Mouse (Mus musculus): ENCODE results near the gene Cacna1f. TPM values are rescaled to one million over a fixed set of nuclear protein-coding genes. Genes with fewer than 3 reads are reported as not detected.

Gene Cacna1f
- polyA plus RNA-seq, 1 experiment from 2014 or later, result 0.04 TPM

GRCm38 (mm10) chrX:7583881-7584280 lies 23.0 kb upstream of the Cacna1f start:
- Histone ChIP-seq H3K36me3 (0 out of 2 replicates have a peak, but pooled peaks cover 4% of the 10 kb centered on the region), H3K9me3 (no peaks in the 10 kb centered on the region), H3K9ac (no peak overlapping the region), H3K4me3 (no peak overlapping the region), H3K27me3 (no peaks in the 10 kb centered on the region), H3K4me1 (no peaks in the 10 kb centered on the region), H3K4me2 (replicated peaks) (no peak overlapping the region), H3K27ac (no peak overlapping the region)
- WGBS, result 92% methylated on average over 11 of the region's 11 CpGs
- ATAC-seq (ENCODE audit: insufficient number of reproducible peaks, insufficient read depth, low FRiP score, low TSS enrichment), result no peak

- ATAC-seq (ENCODE audit: insufficient number of reproducible peaks, insufficient read depth, low FRiP score, low TSS enrichment), result no peak
- WGBS, result 83% methylated on average over 4 of the region's 5 CpGs
- H3K27ac ChIP-seq, result no peak overlapping the region
Measured at GRCm38 (mm10) chrX:7586356-7586755, 20.5 kb upstream of the Cacna1f start.

GRCm38 (mm10) chrX:7595371-7595770 lies 11.5 kb upstream of the Cacna1f start:
- no peak for ATAC-seq (ENCODE audit: insufficient number of reproducible peaks, insufficient read depth, low FRiP score, low TSS enrichment)
- Histone ChIP-seq H3K36me3 (peaks cover 26% of the 10 kb centered on the region; the same call in 1 of the 2 replicates), H3K4me3 (no peak overlapping the region), H3K27ac (no peak overlapping the region), H3K4me2 (replicated peaks) (no peak overlapping the region), H3K9me3 (no peaks in the 10 kb centered on the region), H3K27me3 (no peaks in the 10 kb centered on the region), H3K4me1 (no peaks in the 10 kb centered on the region), H3K9ac (no peak overlapping the region)
- WGBS, result 95% methylated on average over 9 of the region's 9 CpGs

More at GRCm38 (mm10) chrX:7586356-7586755, 20.5 kb upstream of the Cacna1f start:
- no peak overlapping the region for H3K9ac ChIP-seq
- H3K9me3 ChIP-seq, result no peaks in the 10 kb centered on the region
- H3K36me3 ChIP-seq, result 0 out of 2 replicates have a peak, but pooled peaks cover 4% of the 10 kb centered on the region
- no peak overlapping the region for H3K4me2 ChIP-seq (replicated peaks)
- no peak overlapping the region for H3K4me3 ChIP-seq
- no peaks in the 10 kb centered on the region for H3K27me3 ChIP-seq
- H3K4me1 ChIP-seq, result no peaks in the 10 kb centered on the region

GRCm38 (mm10) chrX:7604004-7604403 lies 2.9 kb upstream of the Cacna1f start:
- Histone ChIP-seq H3K4me3 (no peak overlapping the region), H3K4me2 (replicated peaks) (no peak overlapping the region), H3K9me3 (no peaks in the 10 kb centered on the region), H3K36me3 (peaks cover 4% of the 10 kb centered on the region; the same call in 1 of the 2 replicates), H3K9ac (no peak overlapping the region), H3K27me3 (no peaks in the 10 kb centered on the region), H3K4me1 (no peaks in the 10 kb centered on the region), H3K27ac (no peak overlapping the region)
- ATAC-seq (ENCODE audit: insufficient number of reproducible peaks, insufficient read depth, low FRiP score, low TSS enrichment), result no peak
- WGBS, result 87% methylated on average over 7 of the region's 7 CpGs

- WGBS, result 24% methylated on average over 28 of the region's 28 CpGs
- H3K27me3 ChIP-seq, result no peaks in the 10 kb centered on the region
- H3K4me1 ChIP-seq, result no peaks in the 10 kb centered on the region
- peak within 1 kb of the TSS; percentile 47 for H3K9ac ChIP-seq
- peak; percentile 90 for ATAC-seq (ENCODE audit: insufficient number of reproducible peaks, insufficient read depth, low FRiP score, low TSS enrichment)
- no peak within 1 kb of the TSS for H3K27ac ChIP-seq
- no peaks in the 10 kb centered on the region for H3K36me3 ChIP-seq
- peak within 1 kb of the TSS; percentile 50 for H3K4me2 ChIP-seq (replicated peaks)
- H3K9me3 ChIP-seq, result no peaks in the 10 kb centered on the region
- peak within 1 kb of the TSS; percentile 45 for H3K4me3 ChIP-seq
Measured at GRCm38 (mm10) chrX:7604879-7605574, 1.9 kb upstream of the Cacna1f start, which contains the start of gene Ccdc22. TSS of gene Ccdc22 (minus strand) at chrX:7605517.

- Histone ChIP-seq H3K4me3 (no peak overlapping the region), H3K27ac (no peak overlapping the region), H3K9me3 (no peaks in the 10 kb centered on the region), H3K36me3 (no peaks in the 10 kb centered on the region), H3K4me1 (no peaks in the 10 kb centered on the region), H3K4me2 (replicated peaks) (no peak overlapping the region), H3K27me3 (no peaks in the 10 kb centered on the region), H3K9ac (no peak overlapping the region)
- WGBS, result 46% methylated on average over 8 of the region's 8 CpGs
- ATAC-seq (ENCODE audit: insufficient number of reproducible peaks, insufficient read depth, low FRiP score, low TSS enrichment), result no peak
Measured at GRCm38 (mm10) chrX:7605575-7605941, 1.3 kb upstream of the Cacna1f start.

- ATAC-seq (ENCODE audit: insufficient number of reproducible peaks, insufficient read depth, low FRiP score, low TSS enrichment), result no peak
- Histone ChIP-seq H3K9ac (no peak overlapping the region), H3K36me3 (no peaks in the 10 kb centered on the region), H3K4me1 (no peaks in the 10 kb centered on the region), H3K27ac (no peak overlapping the region), H3K9me3 (no peaks in the 10 kb centered on the region), H3K4me3 (peak overlapping the region; percentile 35), H3K4me2 (replicated peaks) (peak overlapping the region; percentile 56), H3K27me3 (0 out of 2 replicates have a peak, but pooled peaks cover 4% of the 10 kb centered on the region)
- 16% methylated on average over 21 of the region's 21 CpGs for WGBS
Measured at GRCm38 (mm10) chrX:7610035-7610434, 3.2 kb downstream of the Cacna1f start.

- peak overlapping the region; percentile 56 for H3K4me2 ChIP-seq (replicated peaks)
- H3K36me3 ChIP-seq, result no peaks in the 10 kb centered on the region
- H3K9ac ChIP-seq, result no peak overlapping the region
- H3K9me3 ChIP-seq, result no peaks in the 10 kb centered on the region
- H3K4me1 ChIP-seq, result no peaks in the 10 kb centered on the region
- H3K27ac ChIP-seq, result no peak overlapping the region
- H3K4me3 ChIP-seq, result peak overlapping the region; percentile 35
- 0 out of 2 replicates have a peak, but pooled peaks cover 4% of the 10 kb centered on the region for H3K27me3 ChIP-seq
- 22% methylated on average over 26 of the region's 26 CpGs for WGBS
- no peak for ATAC-seq (ENCODE audit: insufficient number of reproducible peaks, insufficient read depth, low FRiP score, low TSS enrichment)
Measured at GRCm38 (mm10) chrX:7610536-7611258, 3.8 kb downstream of the Cacna1f start.

GRCm38 (mm10) chrX:7617889-7618551 lies 11.1 kb downstream of the Cacna1f start:
- ATAC-seq (ENCODE audit: insufficient number of reproducible peaks, insufficient read depth, low FRiP score, low TSS enrichment), result no peak
- H3K36me3 ChIP-seq, result no peaks in the 10 kb centered on the region
- H3K9me3 ChIP-seq, result no peaks in the 10 kb centered on the region
- H3K9ac ChIP-seq, result no peak overlapping the region
- H3K27ac ChIP-seq, result no peak overlapping the region
- H3K4me2 ChIP-seq (replicated peaks), result no peak overlapping the region
- H3K4me3 ChIP-seq, result no peak overlapping the region
- no peaks in the 10 kb centered on the region for H3K27me3 ChIP-seq
- 82% methylated on average over 12 of the region's 12 CpGs for WGBS
- no peaks in the 10 kb centered on the region for H3K4me1 ChIP-seq

GRCm38 (mm10) chrX:7632560-7632959 lies 25.7 kb downstream of the Cacna1f start:
- ATAC-seq (ENCODE audit: insufficient number of reproducible peaks, insufficient read depth, low FRiP score, low TSS enrichment), result no peak
- 85% methylated on average over 6 of the region's 6 CpGs for WGBS
- Histone ChIP-seq H3K9ac (no peak overlapping the region), H3K27me3 (no peaks in the 10 kb centered on the region), H3K9me3 (no peaks in the 10 kb centered on the region), H3K4me1 (no peaks in the 10 kb centered on the region), H3K4me2 (replicated peaks) (no peak overlapping the region), H3K27ac (no peak overlapping the region), H3K4me3 (no peak overlapping the region), H3K36me3 (no peaks in the 10 kb centered on the region)

GRCm38 (mm10) chrX:7635101-7635500 lies 28.2 kb downstream of the Cacna1f start:
- WGBS, result 69% methylated on average over 3 of the region's 3 CpGs
- Histone ChIP-seq H3K4me3 (no peak overlapping the region), H3K4me1 (no peaks in the 10 kb centered on the region), H3K27ac (no peak overlapping the region), H3K9ac (no peak overlapping the region), H3K27me3 (peaks cover 7% of the 10 kb centered on the region; the same call in 1 of the 2 replicates), H3K9me3 (no peaks in the 10 kb centered on the region), H3K36me3 (no peaks in the 10 kb centered on the region), H3K4me2 (replicated peaks) (no peak overlapping the region)
- ATAC-seq (ENCODE audit: insufficient number of reproducible peaks, insufficient read depth, low FRiP score, low TSS enrichment), result no peak

All from embryonic facial prominence, embryonic 12.5 days (tissue).